Mouse (Mus musculus): ENCODE results near the gene Olfr1082. TPM values are rescaled to one million over a fixed set of nuclear protein-coding genes. Genes with fewer than 3 reads are reported as not detected.
"Not testable (repeated sequence)": the region's sequence is repeated elsewhere in the genome, so short reads cannot be mapped to it uniquely, and the experiment has no call there.

The Olfr1082 gene
- polyA plus RNA-seq (2014; fragmentation: Nextera tagmentation; extraction: Ambion mirVana) = not detected in 2 replicates

GRCm38 (mm10) chr2:86598866-86599265 is at the start of gene Olfr1082:
Gene Olfr1082 (minus strand): TSS chr2:86598966.
- WGBS = 67% methylated on average over 1 of the region's 1 CpGs
- not testable (repeated sequence) for H3K27me3 ChIP-seq (ENCODE audit: control insufficient read depth, insufficient read depth, low read length); H3K9me3 ChIP-seq (ENCODE audit: control insufficient read depth, low read length); H3K4me1 ChIP-seq (replicated peaks; ENCODE audit: control insufficient read depth, insufficient read depth, low read length); DNase-seq (ENCODE audit: low spot score); H3K9ac ChIP-seq (ENCODE audit: low read depth, low read length); H3K27ac ChIP-seq (ENCODE audit: low read depth, low read length); ATAC-seq (ENCODE audit: low FRiP score); H3K4me3 ChIP-seq (ENCODE audit: low read depth, low read length); H3K4me2 ChIP-seq (replicated peaks; ENCODE audit: low read depth, low read length); H3K36me3 ChIP-seq (ENCODE audit: control insufficient read depth, insufficient read depth, low read length)

- H3K36me3 ChIP-seq (ENCODE audit: control insufficient read depth, insufficient read depth, low read length); H3K9ac ChIP-seq (ENCODE audit: low read depth, low read length); H3K9me3 ChIP-seq (ENCODE audit: control insufficient read depth, low read length); DNase-seq (ENCODE audit: low spot score); H3K27me3 ChIP-seq (ENCODE audit: control insufficient read depth, insufficient read depth, low read length); H3K27ac ChIP-seq (ENCODE audit: low read depth, low read length); ATAC-seq (ENCODE audit: low FRiP score); H3K4me2 ChIP-seq (replicated peaks; ENCODE audit: low read depth, low read length); H3K4me1 ChIP-seq (replicated peaks; ENCODE audit: control insufficient read depth, insufficient read depth, low read length); H3K4me3 ChIP-seq (ENCODE audit: low read depth, low read length): not testable (repeated sequence)
- 80% methylated on average over 1 of the region's 1 CpGs for WGBS
These were observed 40.9 kb upstream of the Olfr1082 start, which contains the start of gene Olfr1084 for GRCm38 (mm10) chr2:86639625-86640024. Gene Olfr1084 (minus strand): TSS chr2:86639725.

- not testable (repeated sequence) for H3K9me3 ChIP-seq (ENCODE audit: control insufficient read depth, low read length); H3K27me3 ChIP-seq (ENCODE audit: control insufficient read depth, insufficient read depth, low read length); H3K9ac ChIP-seq (ENCODE audit: low read depth, low read length); H3K4me1 ChIP-seq (replicated peaks; ENCODE audit: control insufficient read depth, insufficient read depth, low read length); DNase-seq (ENCODE audit: low spot score); H3K27ac ChIP-seq (ENCODE audit: low read depth, low read length); H3K4me2 ChIP-seq (replicated peaks; ENCODE audit: low read depth, low read length); H3K4me3 ChIP-seq (ENCODE audit: low read depth, low read length); H3K36me3 ChIP-seq (ENCODE audit: control insufficient read depth, insufficient read depth, low read length); ATAC-seq (ENCODE audit: low FRiP score)
These were observed 40.6 kb downstream of the Olfr1082 start, which contains the start of gene Olfr1080 for GRCm38 (mm10) chr2:86558135-86558534. Gene Olfr1080 (minus strand): TSS chr2:86558235.

Other genes with a start within 250 kb of the Olfr1082 start
- gene Olfr1055, start 248.7 kb downstream of the Olfr1082 start, polyA plus RNA-seq (2014; fragmentation: Nextera tagmentation; extraction: Ambion mirVana) = not detected in 2 replicates
- not detected in 2 replicates for gene Olfr1056, start 236.5 kb downstream of the Olfr1082 start, polyA plus RNA-seq (2014; fragmentation: Nextera tagmentation; extraction: Ambion mirVana)
- not detected in 2 replicates for gene Olfr1057, start 220.6 kb downstream of the Olfr1082 start, polyA plus RNA-seq (2014; fragmentation: Nextera tagmentation; extraction: Ambion mirVana)
- not detected in 2 replicates for gene Olfr1058, start 210.4 kb downstream of the Olfr1082 start, polyA plus RNA-seq (2014; fragmentation: Nextera tagmentation; extraction: Ambion mirVana)
- not detected in 2 replicates for gene Olfr1061, start 184.9 kb downstream of the Olfr1082 start, polyA plus RNA-seq (2014; fragmentation: Nextera tagmentation; extraction: Ambion mirVana)
- not detected in 2 replicates for gene Olfr1062, start 172.2 kb downstream of the Olfr1082 start, polyA plus RNA-seq (2014; fragmentation: Nextera tagmentation; extraction: Ambion mirVana)
- not detected in 2 replicates for gene Olfr1065, start 148.4 kb downstream of the Olfr1082 start, polyA plus RNA-seq (2014; fragmentation: Nextera tagmentation; extraction: Ambion mirVana)
- not detected in 2 replicates for gene Olfr1066, start 142.7 kb downstream of the Olfr1082 start, polyA plus RNA-seq (2014; fragmentation: Nextera tagmentation; extraction: Ambion mirVana)
- not detected in 2 replicates for gene Olfr228, start 111.6 kb downstream of the Olfr1082 start, polyA plus RNA-seq (2014; fragmentation: Nextera tagmentation; extraction: Ambion mirVana)
- gene Olfr1076, start 90.5 kb downstream of the Olfr1082 start, polyA plus RNA-seq (2014; fragmentation: Nextera tagmentation; extraction: Ambion mirVana) = not detected in 2 replicates
- gene Olfr1079, start 56.5 kb downstream of the Olfr1082 start, polyA plus RNA-seq (2014; fragmentation: Nextera tagmentation; extraction: Ambion mirVana) = not detected in 2 replicates
- not detected in 2 replicates for gene Olfr1080, start 40.7 kb downstream of the Olfr1082 start, polyA plus RNA-seq (2014; fragmentation: Nextera tagmentation; extraction: Ambion mirVana)
- not detected in 2 replicates for gene Olfr1084, start 40.8 kb upstream of the Olfr1082 start, polyA plus RNA-seq (2014; fragmentation: Nextera tagmentation; extraction: Ambion mirVana)
- not detected in 2 replicates for gene Olfr1085, start 63.1 kb upstream of the Olfr1082 start, polyA plus RNA-seq (2014; fragmentation: Nextera tagmentation; extraction: Ambion mirVana)
- not detected in 2 replicates for gene Olfr1086, start 81.1 kb upstream of the Olfr1082 start, polyA plus RNA-seq (2014; fragmentation: Nextera tagmentation; extraction: Ambion mirVana)
- not detected in 2 replicates for gene Olfr1087, start 99.4 kb upstream of the Olfr1082 start, polyA plus RNA-seq (2014; fragmentation: Nextera tagmentation; extraction: Ambion mirVana)
- not detected in 2 replicates for gene Olfr1089, start 134.7 kb upstream of the Olfr1082 start, polyA plus RNA-seq (2014; fragmentation: Nextera tagmentation; extraction: Ambion mirVana)
- gene Olfr1090, start 160.0 kb upstream of the Olfr1082 start, polyA plus RNA-seq (2014; fragmentation: Nextera tagmentation; extraction: Ambion mirVana) = not detected in 2 replicates
- gene Olfr1093, start 183.5 kb upstream of the Olfr1082 start, polyA plus RNA-seq (2014; fragmentation: Nextera tagmentation; extraction: Ambion mirVana) = not detected in 2 replicates
- not detected in 2 replicates for gene Olfr141, start 211.1 kb upstream of the Olfr1082 start, polyA plus RNA-seq (2014; fragmentation: Nextera tagmentation; extraction: Ambion mirVana)
- gene Olfr1094, start 225.7 kb upstream of the Olfr1082 start, polyA plus RNA-seq (2014; fragmentation: Nextera tagmentation; extraction: Ambion mirVana) = not detected in 2 replicates